In the genomic region with DNA sequence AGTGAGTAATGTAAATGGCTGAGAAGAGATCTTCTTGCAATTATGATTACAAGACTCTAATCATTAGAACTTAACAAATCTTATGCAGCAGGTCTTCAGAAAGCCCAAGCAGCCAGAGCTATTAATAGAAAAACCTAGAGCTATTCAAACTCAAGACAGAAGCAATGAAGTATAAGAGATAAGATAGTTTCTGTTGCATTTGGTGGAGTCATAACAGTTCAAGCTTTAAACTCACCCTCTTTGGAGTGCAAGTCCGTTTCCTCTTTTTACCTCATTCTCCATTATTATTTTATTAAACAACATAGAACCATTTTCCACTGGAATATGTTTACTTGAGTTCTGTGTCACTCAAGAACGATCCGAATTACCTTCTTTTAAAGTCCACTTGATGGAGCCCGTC, we compare ENCODE assay signal across 16 mouse cellular contexts.
"Had no signal": no experiment of that assay in that cellular context is flagged by ENCODE, and none has a peak within 500 bp of the region (broad histone marks: within the 10 kb centered on the region; RNA-seq: fewer than 3 reads in every experiment).

No protein-coding gene starts in this region.

- H3K27ac ChIP-seq: liver, embryonic 15.5 days; lung, embryonic 15.5 days; macrophage; midbrain, embryonic 13.5 days; midbrain, embryonic 15.5 days; neural tube, embryonic 12.5 days; stomach, embryonic 15.5 days; stomach, postnatal 0 days had no signal

- DNase-seq: liver, postnatal 0 days; lung, adult 2 months; lung, postnatal 14 days; lung, postnatal 36 days; right cerebral cortex, postnatal 14 days; thymus, postnatal 14 days; thymus, postnatal 36 days had no signal

- H3K4me3 ChIP-seq: liver, embryonic 15.5 days; lung, embryonic 15.5 days; midbrain, embryonic 13.5 days; midbrain, embryonic 15.5 days; neural tube, embryonic 12.5 days; stomach, embryonic 15.5 days had no signal

- H3K27me3 ChIP-seq: liver, embryonic 15.5 days; lung, embryonic 15.5 days; midbrain, embryonic 13.5 days; midbrain, embryonic 15.5 days; neural tube, embryonic 12.5 days; stomach, embryonic 15.5 days had no signal

- ATAC-seq: liver, postnatal 0 days; lung, postnatal 0 days; midbrain, embryonic 13.5 days; midbrain, embryonic 15.5 days had no signal

- H3K9ac ChIP-seq: liver, embryonic 15.5 days; liver, postnatal 0 days; lung, embryonic 15.5 days; midbrain, embryonic 13.5 days; midbrain, embryonic 15.5 days; neural tube, embryonic 12.5 days; stomach, embryonic 15.5 days had no signal

- H3K9me3 ChIP-seq: liver, embryonic 15.5 days; lung, embryonic 15.5 days; midbrain, embryonic 13.5 days; midbrain, embryonic 15.5 days; neural tube, embryonic 12.5 days; stomach, embryonic 15.5 days had no signal

- H3K36me3 ChIP-seq: lung, embryonic 15.5 days; midbrain, embryonic 13.5 days; midbrain, embryonic 15.5 days; neural tube, embryonic 12.5 days; stomach, embryonic 15.5 days had no signal

- H3K4me1 ChIP-seq: neural tube, embryonic 12.5 days had no signal
